In the genomic region with DNA sequence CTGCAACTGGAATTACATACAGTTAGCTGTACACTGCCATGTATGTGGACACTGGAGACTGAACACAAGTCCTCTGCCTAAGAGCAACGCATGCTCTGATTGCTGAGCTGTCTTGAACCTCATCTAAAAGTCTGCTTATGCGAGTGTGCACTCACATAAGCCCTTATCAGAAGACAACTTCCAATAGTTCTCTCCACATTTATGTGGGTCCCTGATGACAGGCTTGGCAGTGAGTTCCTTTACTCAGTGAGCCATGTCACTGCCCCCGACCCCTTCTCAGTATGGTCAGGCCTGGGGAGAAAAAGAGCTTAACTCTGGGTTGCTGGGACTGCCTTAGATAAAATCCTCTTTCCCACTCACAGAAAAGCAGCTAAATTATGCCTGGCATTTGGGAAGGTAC, we compare ENCODE assay signal across 8 mouse cellular contexts. TPM values are rescaled to one million over a fixed set of nuclear protein-coding genes. Genes with fewer than 3 reads are reported as not detected.
A peak's percentile ranks its signal among the peaks of the same experiment; 100 is the strongest.
DNase-seq lines count a peak whose midpoint lies in the region; ATAC-seq lines count a peak whose summit lies in the region.

A gene (plus strand): TSS at position 274 of the 400 bp plus-strand sequence.

- DNase-seq in layer of hippocampus, adult 18-20 months (ENCODE audit: low spot score in 2 of 2), result no peak
- DNase-seq in layer of hippocampus, adult 11-12 months (ENCODE audit: low spot score), result no peak
- no peak for DNase-seq in adrenal gland, postnatal 36 days
- no peak for DNase-seq in limb, embryonic 10.5 days (ENCODE audit: low spot score)
- no peak for DNase-seq in cerebellum, adult 18-20 months

- H3K9ac ChIP-seq in heart, embryonic 15.5 days, result peak within 1 kb of the TSS; percentile 19; the same call in 1 of the 2 replicates

- no peaks in the 10 kb centered on the region for H3K9me3 ChIP-seq in heart, embryonic 15.5 days (replicated peaks)
- no peaks in the 10 kb centered on the region for H3K9me3 ChIP-seq in limb, embryonic 10.5 days (replicated peaks)

- peaks cover 58% of the 10 kb centered on the region for H3K4me1 ChIP-seq in heart, embryonic 15.5 days (replicated peaks)
- H3K4me1 ChIP-seq in limb, embryonic 10.5 days, result peaks cover 74% of the 10 kb centered on the region

- peaks cover 24% of the 10 kb centered on the region for H3K36me3 ChIP-seq in heart, embryonic 15.5 days
- peaks cover 26% of the 10 kb centered on the region for H3K36me3 ChIP-seq in limb, embryonic 10.5 days

- H3K27ac ChIP-seq in heart, embryonic 15.5 days, result peak within 1 kb of the TSS; percentile 46; the same call in 1 of the 2 replicates
- H3K27ac ChIP-seq in limb, embryonic 10.5 days, result peak within 1 kb of the TSS; percentile 96

- 65% methylated on average over 3 of the region's 3 CpGs for WGBS in heart, embryonic 15.5 days
- 81% methylated on average over 3 of the region's 3 CpGs for WGBS in limb, embryonic 10.5 days

- no peaks in the 10 kb centered on the region for H3K27me3 ChIP-seq in heart, embryonic 15.5 days
- H3K27me3 ChIP-seq in limb, embryonic 10.5 days (ENCODE audit: low read depth, poor library complexity, severe bottlenecking), result no peaks in the 10 kb centered on the region

- ATAC-seq in heart, embryonic 15.5 days (replicated peaks; ENCODE audit: insufficient number of reproducible peaks, insufficient read depth, low FRiP score, low read depth), result no peak
- ATAC-seq in CD4-positive, CD25-positive, alpha-beta regulatory T cell, adult 4 months, result no peak
- ATAC-seq in megakaryocyte progenitor cell, adult 5-6 weeks (replicated peaks; ENCODE audit: poor library complexity), result no peak

- peak within 1 kb of the TSS; percentile 61 for H3K4me3 ChIP-seq in heart, embryonic 15.5 days
- H3K4me3 ChIP-seq in limb, embryonic 10.5 days, result peak within 1 kb of the TSS; percentile 81

- peak within 1 kb of the TSS; percentile 95 for H3K4me2 ChIP-seq in heart, embryonic 15.5 days

RNA-seq across cellular contexts. Expression of the gene that starts here (rescaled TPM):
- 100 to 1,000 TPM; 846 to 862 TPM for total RNA-seq in layer of hippocampus, adult 18-20 months (2021)
- total RNA-seq in adrenal gland, postnatal 36 days (2021), result 10 to 100 TPM; 27.4 to 40.4 TPM
- polyA plus RNA-seq in heart, embryonic 15.5 days (2015; fragmentation: Nextera tagmentation; extraction: Ambion mirVana), result 4.8 and 5.1 TPM in 2 replicates
- polyA plus RNA-seq in limb, embryonic 10.5 days (2016; fragmentation: Nextera tagmentation; extraction: Ambion mirVana), result 8.8 and 12.9 TPM in 2 replicates
- polyA plus RNA-seq in CD4-positive, CD25-positive, alpha-beta regulatory T cell, adult 4 months (2017; shearing (Covaris generic)), result 10 to 100 TPM in 1 of 2 experiments, 1 to 10 TPM in 1; 9.4 to 17.1 TPM
- total RNA-seq in megakaryocyte progenitor cell, adult 5-6 weeks (2015), result 5.8 and 6.7 TPM in 2 replicates
- 3.8 and 4.1 TPM in 2 replicates for total RNA-seq in megakaryocyte progenitor cell, adult 5-6 weeks (2017)

Comparison
In these comparisons a context has a peak if more than half of its experiments do, and no peak if none do; other contexts are left out.
1. RNA of the gene that starts here (total RNA-seq): 846 to 862 TPM in layer of hippocampus, adult 18-20 months; 27.4 to 40.4 TPM in adrenal gland, postnatal 36 days and 3.8 to 6.7 TPM in megakaryocyte progenitor cell, adult 5-6 weeks; every median in the first group is over 10 times any median in the second.